Comparison of ENCODE assay signal across 19 mouse cellular contexts in genomic region chr9:68486646-68487045, GRCm38 (mm10).
DNase-seq lines count a peak whose midpoint lies in the region; ATAC-seq lines count a peak whose summit lies in the region.
"Had no signal": no experiment of that assay in that cellular context is flagged by ENCODE, and none has a peak within 500 bp of the region (broad histone marks: within the 10 kb centered on the region; RNA-seq: fewer than 3 reads in every experiment).

No protein-coding gene starts in this region.

- DNase-seq in heart, adult 9 months (ENCODE audit: low spot score in 2 of 2): peak; percentile 10 to 21
- DNase-seq in right cerebral cortex, postnatal 14 days: peak; percentile 3
- no peak for DNase-seq in right cerebral cortex, adult 2 months (ENCODE audit: low spot score in 2 of 2)
- DNase-seq in cerebellum, postnatal 14 days: peak; percentile 78 to 83
- peak; percentile 18 to 35 for DNase-seq in layer of hippocampus, postnatal 36 days
- DNase-seq in urinary bladder, postnatal 36 days (ENCODE audit: low spot score in 2 of 2): no peak
- no peak for DNase-seq in adrenal gland, adult (ENCODE audit: inconsistent age in 2 of 2, low spot score in 1 of 2)
- DNase-seq: adrenal gland, postnatal 14 days; kidney, adult 11 months; kidney, postnatal 25 days; liver, embryonic 13.5 days; thymus, postnatal 14 days had no signal

- H3K27me3 ChIP-seq in heart, embryonic 11.5 days (ENCODE audit: control insufficient read depth, insufficient read depth, low read length): no peaks in the 10 kb centered on the region
- H3K27me3 ChIP-seq: embryonic facial prominence, embryonic 13.5 days; liver, embryonic 13.5 days; stomach, embryonic 15.5 days had no signal

- no peaks in the 10 kb centered on the region for H3K4me1 ChIP-seq in heart, embryonic 11.5 days (ENCODE audit: control insufficient read depth, insufficient read depth, low read length)
- H3K4me1 ChIP-seq: embryonic facial prominence, embryonic 13.5 days; forebrain, embryonic 10.5 days; hindbrain, embryonic 10.5 days; limb, embryonic 10.5 days; liver, embryonic 13.5 days; stomach, embryonic 15.5 days had no signal

- H3K27ac ChIP-seq in heart, embryonic 11.5 days (ENCODE audit: low read depth, low read length): no peak overlapping the region
- H3K27ac ChIP-seq: embryonic facial prominence, embryonic 13.5 days; forebrain, embryonic 10.5 days; hindbrain, embryonic 10.5 days; limb, embryonic 10.5 days; liver, embryonic 13.5 days; stomach, embryonic 15.5 days had no signal

- no peak overlapping the region for H3K9ac ChIP-seq in heart, embryonic 11.5 days (ENCODE audit: low read depth, low read length)
- H3K9ac ChIP-seq: embryonic facial prominence, embryonic 13.5 days; liver, embryonic 13.5 days; stomach, embryonic 15.5 days had no signal

- no peaks in the 10 kb centered on the region for H3K36me3 ChIP-seq in heart, embryonic 11.5 days (ENCODE audit: control insufficient read depth, insufficient read depth, low read length)
- H3K36me3 ChIP-seq: embryonic facial prominence, embryonic 13.5 days; forebrain, embryonic 10.5 days; hindbrain, embryonic 10.5 days; limb, embryonic 10.5 days; liver, embryonic 13.5 days; stomach, embryonic 15.5 days had no signal

- no peak overlapping the region for H3K4me3 ChIP-seq in heart, embryonic 11.5 days (ENCODE audit: low read depth, low read length)
- H3K4me3 ChIP-seq: embryonic facial prominence, embryonic 13.5 days; forebrain, embryonic 10.5 days; hindbrain, embryonic 10.5 days; limb, embryonic 10.5 days; liver, embryonic 13.5 days; stomach, embryonic 15.5 days had no signal

- no peaks in the 10 kb centered on the region for H3K9me3 ChIP-seq in heart, embryonic 11.5 days (replicated peaks; ENCODE audit: control insufficient read depth, low read length)
- H3K9me3 ChIP-seq: embryonic facial prominence, embryonic 13.5 days; forebrain, embryonic 10.5 days; hindbrain, embryonic 10.5 days; limb, embryonic 10.5 days; liver, embryonic 13.5 days; stomach, embryonic 15.5 days had no signal

- WGBS in heart, embryonic 11.5 days (ENCODE audit: insufficient replicate concordance): 74% methylated on average over 5 of the region's 5 CpGs

- no peak for ATAC-seq in heart, embryonic 11.5 days (replicated peaks; ENCODE audit: insufficient number of reproducible peaks, low FRiP score, low TSS enrichment)
- ATAC-seq: lung, postnatal 0 days had no signal

- no peak overlapping the region for H3K4me2 ChIP-seq in heart, embryonic 11.5 days
- H3K4me2 ChIP-seq: embryonic facial prominence, embryonic 13.5 days; liver, embryonic 13.5 days; stomach, embryonic 15.5 days had no signal

Comparison
In these comparisons a context has a peak if more than half of its experiments do, and no peak if none do; other contexts are left out.
1. DNase-seq: peak in heart, adult 9 months (2 of 2), right cerebral cortex, postnatal 14 days (single experiment), cerebellum, postnatal 14 days (2 of 2) and layer of hippocampus, postnatal 36 days (2 of 2); none in right cerebral cortex, adult 2 months (0 of 2), urinary bladder, postnatal 36 days (0 of 2) and adrenal gland, adult (0 of 2).